Mouse (Mus musculus) stomach, postnatal 0 days (tissue): Measurements from ENCODE around the gene Abhd14a. TPM values are rescaled to one million over a fixed set of nuclear protein-coding genes. Genes with fewer than 3 reads are reported as not detected.
A peak's percentile ranks its signal among the peaks of the same experiment; 100 is the strongest.

Source experiments
- ATAC-seq: fragments of 200-750 bp; cut with Nextera tagmentation; 2 replicates; pipeline ENCODE4 v1.8.0; 2017; ENCODE audit not compliant: low FRiP score, low TSS enrichment
- DNase-seq: peaks from one replicate; pipeline ENCODE4 v3.0.0-alpha.2; 2016; ENCODE audit warnings: low spot score
- H3K27ac ChIP-seq: fragments of 300-500 bp; sonication (generic); replicated peaks from 2 replicates; pipeline ENCODE4 v1.5.1; 2014; ENCODE audit warnings: mild to moderate bottlenecking, control low read depth
- H3K27me3 ChIP-seq: fragments of 300-500 bp; sonication (generic); 2 replicates; pipeline ENCODE4 v1.6.1; 2014; ENCODE audit warnings: low read length; ENCODE audit not compliant: control insufficient read depth, insufficient read depth
- H3K36me3 ChIP-seq: fragments of 300-500 bp; sonication (generic); 2 replicates; pipeline ENCODE4 v1.6.1; 2014; ENCODE audit warnings: low read length, mixed read lengths; ENCODE audit not compliant: control insufficient read depth, insufficient read depth
- H3K4me1 ChIP-seq: fragments of 300-500 bp; sonication (generic); replicated peaks from 2 replicates; pipeline ENCODE4 v1.6.1; 2014; ENCODE audit warnings: antibody characterized with exemption; ENCODE audit not compliant: control insufficient read depth, insufficient read depth
- H3K4me2 ChIP-seq: fragments of 300-500 bp; sonication (generic); replicated peaks from 2 replicates; pipeline ENCODE4 v1.6.1; 2014; ENCODE audit warnings: low read depth, mild to moderate bottlenecking, control low read depth, moderate library complexity
- H3K4me3 ChIP-seq: fragments of 300-500 bp; sonication (generic); 2 replicates; pipeline ENCODE4 v1.5.1; 2014; ENCODE audit warnings: low read depth, low read length, control low read depth
- H3K9ac ChIP-seq: fragments of 300-500 bp; sonication (generic); 2 replicates; pipeline ENCODE4 v1.6.1; 2014; ENCODE audit warnings: mild to moderate bottlenecking, low read length, control low read depth, mixed read lengths
- H3K9me3 ChIP-seq: fragments of 300-500 bp; sonication (generic); 2 replicates; pipeline ENCODE4 v1.6.1; 2016; ENCODE audit warnings: low read length; ENCODE audit not compliant: control insufficient read depth
- CTCF ChIP-seq: IDR thresholded peaks from 2 replicates; pipeline ENCODE4 v1.5.1; 2016; ENCODE audit warnings: antibody characterized with exemption, low read depth, mild to moderate bottlenecking, moderate library complexity
- EP300 ChIP-seq: optimal IDR thresholded peaks from 2 replicates; pipeline ENCODE3; 2016; ENCODE audit warnings: antibody characterized with exemption
- WGBS: fragments of 180-500 bp; shearing (Covaris S2); extraction: QIAGEN DNeasy Blood & Tissue Kit; methylation state at CpG from one replicate; pipeline ENCODE4 v1.1.7; 2014; 5-methylcytosine and 5-hydroxymethylcytosine counted together
- polyA plus RNA-seq: library from polyadenylated mRNA; unstranded; fragments of >200 nt; fragmentation: Nextera tagmentation; extraction: Ambion mirVana; gene quantifications from 2 replicates; pipeline ENCODE4 v1.2.1, GENCODE M21; 2015

Gene Abhd14a
- polyA plus RNA-seq, 1 experiment from 2014 or later, result 23.2 TPM

- WGBS, result 40% methylated on average over 11 of the region's 11 CpGs
- Histone ChIP-seq H3K4me3 (no peak overlapping the region), H3K9me3 (no peaks in the 10 kb centered on the region), H3K27me3 (no peaks in the 10 kb centered on the region), H3K27ac (peak overlapping the region; percentile 18; the same call in 1 of the 2 replicates), H3K9ac (peak overlapping the region; percentile 31; the same call in 1 of the 2 replicates), H3K4me1 (no peaks in the 10 kb centered on the region), H3K36me3 (no peaks in the 10 kb centered on the region), H3K4me2 (no peak overlapping the region)
- peak; percentile 56 for ATAC-seq
- TF ChIP-seq CTCF (peak; percentile 65), EP300 (no peak)
- DNase-seq, result peak; percentile 39
Measured at GRCm38 (mm10) chr9:106394649-106395602, 52.6 kb downstream of the Abhd14a start.

- DNase-seq, result no peak
- no peaks in the 10 kb centered on the region for H3K4me1 ChIP-seq
- no peaks in the 10 kb centered on the region for H3K9me3 ChIP-seq
- 79% methylated on average over 8 of the region's 8 CpGs for WGBS
- no peak for ATAC-seq
- no peak overlapping the region for H3K9ac ChIP-seq
- TF ChIP-seq EP300, result no peak
- no peak for TF ChIP-seq CTCF
- no peaks in the 10 kb centered on the region for H3K27me3 ChIP-seq
- no peak overlapping the region for H3K4me2 ChIP-seq
- no peaks in the 10 kb centered on the region for H3K36me3 ChIP-seq
- no peak overlapping the region for H3K4me3 ChIP-seq
- H3K27ac ChIP-seq, result no peak overlapping the region
Measured at GRCm38 (mm10) chr9:106393548-106393947, 53.9 kb downstream of the Abhd14a start.

- DNase-seq, result no peak
- Histone ChIP-seq H3K4me2 (no peak overlapping the region), H3K9me3 (no peaks in the 10 kb centered on the region), H3K27ac (no peak overlapping the region), H3K9ac (no peak overlapping the region), H3K36me3 (no peaks in the 10 kb centered on the region), H3K27me3 (no peaks in the 10 kb centered on the region), H3K4me1 (no peaks in the 10 kb centered on the region), H3K4me3 (no peak overlapping the region)
- no peak for ATAC-seq
- no peak for TF ChIP-seq EP300
- no peak for TF ChIP-seq CTCF
- 75% methylated on average over 11 of the region's 11 CpGs for WGBS
Measured at GRCm38 (mm10) chr9:106392828-106393527, 54.5 kb downstream of the Abhd14a start.

Other genes with a start within 250 kb of the Abhd14a start
- gene Ppm1m, start 247.9 kb downstream of the Abhd14a start, polyA plus RNA-seq, result 15.2 and 16.5 TPM in 2 replicates
- 27.1 and 27.7 TPM in 2 replicates for gene Twf2, start 244.6 kb downstream of the Abhd14a start, polyA plus RNA-seq
- 0.05 and 0.07 TPM in 2 replicates for gene Tlr9, start 225.1 kb downstream of the Abhd14a start, polyA plus RNA-seq
- 145 and 152 TPM in 2 replicates for gene Alas1, start 199.0 kb downstream of the Abhd14a start, polyA plus RNA-seq
- gene Poc1a, start 166.6 kb downstream of the Abhd14a start, polyA plus RNA-seq, result 13.0 and 13.3 TPM in 2 replicates
- 12.3 and 12.7 TPM in 2 replicates for gene Dusp7, start 79.0 kb downstream of the Abhd14a start, polyA plus RNA-seq
- gene Rpl29, start 18.2 kb downstream of the Abhd14a start, polyA plus RNA-seq, result 810 and 847 TPM in 2 replicates
- 20.7 and 23.9 TPM in 2 replicates for gene Acy1, start 9.4 kb downstream of the Abhd14a start, polyA plus RNA-seq
- gene Abhd14b, start 219 bp downstream of the Abhd14a start, polyA plus RNA-seq, result 39.0 and 46.0 TPM in 2 replicates
- 16.8 and 20.3 TPM in 2 replicates for gene Pcbp4, start 5.6 kb upstream of the Abhd14a start, polyA plus RNA-seq
- 0.15 and 0.23 TPM in 2 replicates for gene Gpr62, start 18.3 kb upstream of the Abhd14a start, polyA plus RNA-seq
- gene Rrp9, start 28.3 kb upstream of the Abhd14a start, polyA plus RNA-seq, result 22.4 and 23.3 TPM in 2 replicates
- 5.8 TPM in 2 replicates for gene Parp3, start 29.3 kb upstream of the Abhd14a start, polyA plus RNA-seq
- gene Iqcf1, start 52.3 kb upstream of the Abhd14a start, polyA plus RNA-seq, result not detected in 2 replicates
- not detected in 2 replicates for gene Iqcf5, start 66.9 kb upstream of the Abhd14a start, polyA plus RNA-seq
- gene Iqcf3, start 114.0 kb upstream of the Abhd14a start, polyA plus RNA-seq, result not detected in 2 replicates
- gene Iqcf4, start 123.3 kb upstream of the Abhd14a start, polyA plus RNA-seq, result not detected in 2 replicates
- gene Iqcf6, start 178.9 kb upstream of the Abhd14a start, polyA plus RNA-seq, result not detected in 2 replicates
- 0.11 TPM in 1 of 2 replicates, not detected in the other for gene Grm2, start 208.4 kb upstream of the Abhd14a start, polyA plus RNA-seq
- gene Tex264, start 238.2 kb upstream of the Abhd14a start, polyA plus RNA-seq, result 79.7 and 87.8 TPM in 2 replicates